Mouse (Mus musculus) adrenal gland, postnatal 36 days (tissue): Measurements from ENCODE around the gene Tbc1d2b. TPM values are rescaled to one million over a fixed set of nuclear protein-coding genes. Genes with fewer than 3 reads are reported as not detected.
A peak's percentile ranks its signal among the peaks of the same experiment; 100 is the strongest.

Source experiments
- DNase-seq, 2 experiments: peaks; one replicate each; pipeline ENCODE4 v3.0.0; 2021; ENCODE audit warnings: mixed read lengths in 1 of 2
- total RNA-seq, 2 experiments: library from RNA; stranded (reverse); gene quantifications; 2 replicates each; pipeline ENCODE4 v1.2.3; 2021

Tbc1d2b gene
- total RNA-seq, 2 experiments from 2014 or later, result 36.0 to 41.1 TPM

GRCm38 (mm10) chr9:90204396-90204915 lies 66.1 kb downstream of the Tbc1d2b start:
- DNase-seq, result peak; percentile 43 to 50

GRCm38 (mm10) chr9:90203233-90203632 lies 67.4 kb downstream of the Tbc1d2b start:
- no peak for DNase-seq

- DNase-seq, result no peak
Observed at GRCm38 (mm10) chr9:90201541-90201940, 69.1 kb downstream of the Tbc1d2b start.

GRCm38 (mm10) chr9:90201096-90201495 lies 69.5 kb downstream of the Tbc1d2b start:
- peak in 1 of 2 experiments; percentile 26 for DNase-seq

- no peak for DNase-seq
Observed at GRCm38 (mm10) chr9:90200501-90200900, 70.1 kb downstream of the Tbc1d2b start.

- DNase-seq, result no peak
Observed at GRCm38 (mm10) chr9:90199611-90200010, 71.0 kb downstream of the Tbc1d2b start.

GRCm38 (mm10) chr9:90198531-90199449 lies 71.8 kb downstream of the Tbc1d2b start:
- DNase-seq, result peak; percentile 74 to 81

GRCm38 (mm10) chr9:90197866-90198383 lies 72.7 kb downstream of the Tbc1d2b start:
- no peak for DNase-seq

- DNase-seq, result peak; percentile 59 to 70
Observed at GRCm38 (mm10) chr9:90197116-90197665, 73.4 kb downstream of the Tbc1d2b start.

GRCm38 (mm10) chr9:90196262-90196661 lies 74.3 kb downstream of the Tbc1d2b start:
- no peak for DNase-seq

GRCm38 (mm10) chr9:90195000-90195399 lies 75.6 kb downstream of the Tbc1d2b start:
- DNase-seq, result no peak

GRCm38 (mm10) chr9:90189391-90189790 lies 81.2 kb downstream of the Tbc1d2b start:
- DNase-seq, result no peak

GRCm38 (mm10) chr9:90188893-90189292 lies 81.7 kb downstream of the Tbc1d2b start:
- DNase-seq, result no peak

GRCm38 (mm10) chr9:90185356-90185910 lies 85.2 kb downstream of the Tbc1d2b start:
- DNase-seq, result no peak

GRCm38 (mm10) chr9:90184116-90184515 lies 86.5 kb downstream of the Tbc1d2b start:
- DNase-seq, result peak; percentile 78 to 83

GRCm38 (mm10) chr9:90183550-90183949 lies 87.1 kb downstream of the Tbc1d2b start:
- DNase-seq, result no peak

- no peak for DNase-seq
Observed at GRCm38 (mm10) chr9:90182636-90183421, 87.8 kb downstream of the Tbc1d2b start.

- no peak for DNase-seq
Observed at GRCm38 (mm10) chr9:90181656-90182388, 88.8 kb downstream of the Tbc1d2b start.

GRCm38 (mm10) chr9:90179409-90179808 lies 91.2 kb downstream of the Tbc1d2b start:
- no peak for DNase-seq

GRCm38 (mm10) chr9:90173330-90173729 lies 97.3 kb downstream of the Tbc1d2b start:
- no peak for DNase-seq
